Mouse (Mus musculus): Measurements from ENCODE around the gene Sectm1a. TPM values are rescaled to one million over a fixed set of nuclear protein-coding genes. Genes with fewer than 3 reads are reported as not detected.
"Not testable (repeated sequence)": the region's sequence is repeated elsewhere in the genome, so short reads cannot be mapped to it uniquely, and the experiment has no call there.

The Sectm1a gene
- polyA plus RNA-seq, 1 experiment from 2014 or later, result not detected

DNA sequence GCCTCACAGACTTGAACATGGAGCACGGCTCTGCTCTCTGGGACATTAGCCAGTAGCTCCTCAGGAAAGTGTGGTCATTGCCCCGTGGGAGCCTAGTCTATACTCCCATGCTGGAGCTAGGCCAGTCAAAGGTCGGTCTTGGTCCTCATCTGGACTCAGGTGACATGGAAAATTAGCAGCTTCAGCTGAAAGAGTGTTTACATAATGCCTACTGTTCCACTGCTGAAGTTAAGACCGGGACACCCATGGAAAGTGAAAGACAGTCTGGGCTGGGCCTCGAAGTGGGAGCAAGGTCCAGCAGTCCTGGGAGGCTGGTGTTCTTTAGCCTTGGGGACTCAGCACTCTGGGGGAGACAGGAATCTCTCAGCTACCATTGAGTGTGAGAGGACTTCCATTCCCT lies 22.9 kb downstream of the Sectm1a start:
- 78% methylated on average over 5 of the region's 5 CpGs for WGBS
- no peaks in the 10 kb centered on the region for H3K9me3 ChIP-seq
- H3K27ac ChIP-seq, result no peak overlapping the region
- H3K4me1 ChIP-seq, result no peaks in the 10 kb centered on the region
- H3K27me3 ChIP-seq (replicated peaks), result no peaks in the 10 kb centered on the region
- no peak overlapping the region for H3K9ac ChIP-seq
- no peaks in the 10 kb centered on the region for H3K36me3 ChIP-seq (replicated peaks)
- no peak overlapping the region for H3K4me3 ChIP-seq
- no peak overlapping the region for H3K4me2 ChIP-seq
- ATAC-seq (replicated peaks), result no peak

- Histone ChIP-seq H3K9ac (no peak overlapping the region), H3K9me3 (no peaks in the 10 kb centered on the region), H3K27me3 (replicated peaks) (no peaks in the 10 kb centered on the region), H3K4me2 (no peak overlapping the region), H3K27ac (no peak overlapping the region), H3K36me3 (replicated peaks) (no peaks in the 10 kb centered on the region), H3K4me1 (no peaks in the 10 kb centered on the region), H3K4me3 (no peak overlapping the region)
- WGBS, result 83% methylated on average over 7 of the region's 7 CpGs
- no peak for ATAC-seq (replicated peaks)
These were observed 24.3 kb downstream of the Sectm1a start for GRCm38 (mm10) chr11:121056536-121057236.

- WGBS, result 15% methylated on average over 8 of the region's 8 CpGs
These were observed 27.5 kb downstream of the Sectm1a start for GRCm38 (mm10) chr11:121053536-121053935.

DNA sequence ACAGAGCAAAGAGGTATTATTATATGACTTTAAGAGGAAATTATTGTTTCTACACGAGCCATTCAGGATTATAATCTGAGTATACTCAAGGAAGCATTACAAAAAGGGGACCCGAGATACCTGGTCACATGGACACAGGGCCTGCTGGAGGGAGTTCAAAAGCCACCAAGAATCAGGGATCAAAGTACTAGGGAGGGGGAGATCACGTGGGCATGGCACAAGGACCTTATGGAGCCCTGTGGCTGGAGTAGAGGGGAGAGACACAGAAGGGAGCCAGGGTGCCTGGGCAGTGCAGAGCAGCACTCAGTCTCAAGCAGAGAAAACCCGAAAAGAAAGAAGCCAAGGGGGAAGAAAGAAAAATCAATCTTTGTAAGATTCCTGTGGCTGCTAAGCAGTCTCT lies 28.6 kb downstream of the Sectm1a start:
- H3K4me3 ChIP-seq, result no peak overlapping the region
- H3K27me3 ChIP-seq (replicated peaks), result no peaks in the 10 kb centered on the region
- no peak overlapping the region for H3K27ac ChIP-seq
- H3K36me3 ChIP-seq (replicated peaks), result no peaks in the 10 kb centered on the region
- H3K9ac ChIP-seq, result no peak overlapping the region
- no peaks in the 10 kb centered on the region for H3K9me3 ChIP-seq
- WGBS, result 68% methylated on average over 4 of the region's 4 CpGs
- H3K4me1 ChIP-seq, result no peaks in the 10 kb centered on the region
- no peak for ATAC-seq (replicated peaks)
- H3K4me2 ChIP-seq, result no peak overlapping the region

More at GRCm38 (mm10) chr11:121053536-121053935, 27.5 kb downstream of the Sectm1a start:
- no peaks in the 10 kb centered on the region for H3K4me1 ChIP-seq
- H3K27me3 ChIP-seq (replicated peaks), result no peaks in the 10 kb centered on the region
- no peak overlapping the region for H3K4me2 ChIP-seq
- no peak overlapping the region for H3K27ac ChIP-seq
- H3K36me3 ChIP-seq (replicated peaks), result no peaks in the 10 kb centered on the region
- no peak for ATAC-seq (replicated peaks)
- H3K4me3 ChIP-seq, result no peak overlapping the region
- no peak overlapping the region for H3K9ac ChIP-seq
- no peaks in the 10 kb centered on the region for H3K9me3 ChIP-seq

GRCm38 (mm10) chr11:121051793-121052192 lies 29.2 kb downstream of the Sectm1a start:
- Histone ChIP-seq H3K27ac (no peak overlapping the region), H3K9ac (no peak overlapping the region), H3K4me1 (no peaks in the 10 kb centered on the region), H3K36me3 (replicated peaks) (no peaks in the 10 kb centered on the region), H3K27me3 (replicated peaks) (no peaks in the 10 kb centered on the region), H3K9me3 (no peaks in the 10 kb centered on the region), H3K4me2 (no peak overlapping the region), H3K4me3 (no peak overlapping the region)
- WGBS, result 63% methylated on average over 1 of the region's 1 CpGs
- ATAC-seq (replicated peaks), result no peak

- 78% methylated on average over 1 of the region's 1 CpGs for WGBS
- no peak for ATAC-seq (replicated peaks)
- H3K9ac ChIP-seq, result no peak overlapping the region
- no peak overlapping the region for H3K27ac ChIP-seq
- no peak overlapping the region for H3K4me2 ChIP-seq
- H3K4me1 ChIP-seq, result no peaks in the 10 kb centered on the region
- H3K4me3 ChIP-seq, result no peak overlapping the region
- H3K27me3 ChIP-seq (replicated peaks), result no peaks in the 10 kb centered on the region
- H3K9me3 ChIP-seq, result no peaks in the 10 kb centered on the region
- H3K36me3 ChIP-seq (replicated peaks), result no peaks in the 10 kb centered on the region
These were observed 31.2 kb downstream of the Sectm1a start for GRCm38 (mm10) chr11:121049840-121050239.

GRCm38 (mm10) chr11:121047826-121048399 lies 33.1 kb downstream of the Sectm1a start:
- Histone ChIP-seq H3K9ac (no peak overlapping the region), H3K36me3 (replicated peaks) (no peaks in the 10 kb centered on the region), H3K9me3 (no peaks in the 10 kb centered on the region), H3K4me2 (no peak overlapping the region), H3K27me3 (replicated peaks) (no peaks in the 10 kb centered on the region), H3K27ac (no peak overlapping the region), H3K4me1 (no peaks in the 10 kb centered on the region), H3K4me3 (no peak overlapping the region)
- WGBS, result 73% methylated on average over 2 of the region's 2 CpGs
- ATAC-seq (replicated peaks), result no peak

DNA sequence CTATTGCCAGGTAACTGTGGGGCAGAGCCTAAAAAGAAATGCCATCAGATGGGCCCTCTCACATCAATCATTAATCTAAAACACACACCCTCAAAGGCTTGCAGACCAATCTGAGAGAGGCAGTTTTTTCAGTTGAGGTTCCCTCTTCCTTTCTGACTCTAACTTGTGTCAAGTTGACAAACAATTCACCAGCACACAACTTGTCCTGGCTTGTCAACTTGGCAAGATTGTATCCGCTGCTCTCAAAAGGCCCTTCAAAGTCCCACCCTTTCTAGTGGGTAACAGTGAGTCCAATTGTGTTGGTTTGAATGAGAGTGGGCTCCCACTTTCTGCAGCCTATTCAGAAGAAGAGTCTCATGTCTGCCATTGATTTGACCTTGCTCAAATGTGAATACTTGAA lies 35.7 kb downstream of the Sectm1a start:
- H3K4me3 ChIP-seq, result no peak overlapping the region
- H3K36me3 ChIP-seq (replicated peaks), result no peaks in the 10 kb centered on the region
- WGBS, result 50% methylated on average over 1 of the region's 1 CpGs
- H3K27me3 ChIP-seq (replicated peaks), result no peaks in the 10 kb centered on the region
- H3K9me3 ChIP-seq, result no peaks in the 10 kb centered on the region
- no peak overlapping the region for H3K9ac ChIP-seq
- H3K4me2 ChIP-seq, result no peak overlapping the region
- H3K27ac ChIP-seq, result no peak overlapping the region
- H3K4me1 ChIP-seq, result no peaks in the 10 kb centered on the region
- ATAC-seq (replicated peaks), result no peak

GRCm38 (mm10) chr11:121043025-121043424 lies 38.0 kb downstream of the Sectm1a start:
- not testable (repeated sequence) for H3K4me2 ChIP-seq; ATAC-seq (replicated peaks); H3K9ac ChIP-seq; H3K27me3 ChIP-seq (replicated peaks); H3K27ac ChIP-seq; H3K9me3 ChIP-seq; H3K4me3 ChIP-seq; H3K36me3 ChIP-seq (replicated peaks); H3K4me1 ChIP-seq
- WGBS, result 58% methylated on average over 1 of the region's 1 CpGs

GRCm38 (mm10) chr11:121042480-121042879 lies 38.5 kb downstream of the Sectm1a start:
- ATAC-seq (replicated peaks), result no peak
- 77% methylated on average over 4 of the region's 4 CpGs for WGBS
- H3K4me3 ChIP-seq, result no peak overlapping the region

DNA sequence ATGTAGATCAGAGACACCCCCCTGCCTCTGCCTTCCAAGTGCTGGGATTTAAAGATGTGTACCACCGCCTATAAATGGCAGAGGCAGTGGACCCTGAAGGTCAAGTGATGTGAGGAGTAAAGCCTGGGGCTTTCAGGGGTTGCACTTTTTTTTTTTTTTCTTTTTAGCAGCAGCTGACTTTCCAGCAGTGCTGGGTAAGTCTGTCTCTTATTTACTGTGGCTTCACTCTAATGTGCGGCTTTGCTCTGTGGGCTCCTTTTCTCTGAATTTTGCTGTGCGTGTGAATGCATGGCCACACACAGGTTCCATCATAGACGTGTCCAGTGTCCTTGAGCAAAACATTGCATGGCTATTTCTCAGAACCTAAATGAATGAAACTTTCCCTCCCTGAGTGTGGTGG lies 39.4 kb downstream of the Sectm1a start:
- Histone ChIP-seq H3K4me1 (no peaks in the 10 kb centered on the region), H3K27ac (no peak overlapping the region), H3K4me3 (no peak overlapping the region), H3K36me3 (replicated peaks) (no peaks in the 10 kb centered on the region), H3K9ac (no peak overlapping the region), H3K4me2 (no peak overlapping the region), H3K9me3 (no peaks in the 10 kb centered on the region), H3K27me3 (replicated peaks) (no peaks in the 10 kb centered on the region)
- no peak for ATAC-seq (replicated peaks)
- WGBS, result 71% methylated on average over 4 of the region's 4 CpGs

More at GRCm38 (mm10) chr11:121042480-121042879, 38.5 kb downstream of the Sectm1a start:
- H3K4me1 ChIP-seq, result no peaks in the 10 kb centered on the region
- H3K27ac ChIP-seq, result no peak overlapping the region
- no peak overlapping the region for H3K9ac ChIP-seq
- no peak overlapping the region for H3K4me2 ChIP-seq
- H3K27me3 ChIP-seq (replicated peaks), result no peaks in the 10 kb centered on the region
- no peaks in the 10 kb centered on the region for H3K36me3 ChIP-seq (replicated peaks)
- H3K9me3 ChIP-seq, result no peaks in the 10 kb centered on the region

- Histone ChIP-seq H3K4me3 (no peak overlapping the region), H3K9me3 (no peaks in the 10 kb centered on the region), H3K4me1 (no peaks in the 10 kb centered on the region), H3K27me3 (replicated peaks) (no peaks in the 10 kb centered on the region), H3K27ac (no peak overlapping the region), H3K36me3 (replicated peaks) (no peaks in the 10 kb centered on the region), H3K9ac (no peak overlapping the region), H3K4me2 (no peak overlapping the region)
- ATAC-seq (replicated peaks), result no peak
- WGBS, result 3% methylated on average over 4 of the region's 4 CpGs
These were observed 39.8 kb downstream of the Sectm1a start for GRCm38 (mm10) chr11:121041212-121041611.

DNA sequence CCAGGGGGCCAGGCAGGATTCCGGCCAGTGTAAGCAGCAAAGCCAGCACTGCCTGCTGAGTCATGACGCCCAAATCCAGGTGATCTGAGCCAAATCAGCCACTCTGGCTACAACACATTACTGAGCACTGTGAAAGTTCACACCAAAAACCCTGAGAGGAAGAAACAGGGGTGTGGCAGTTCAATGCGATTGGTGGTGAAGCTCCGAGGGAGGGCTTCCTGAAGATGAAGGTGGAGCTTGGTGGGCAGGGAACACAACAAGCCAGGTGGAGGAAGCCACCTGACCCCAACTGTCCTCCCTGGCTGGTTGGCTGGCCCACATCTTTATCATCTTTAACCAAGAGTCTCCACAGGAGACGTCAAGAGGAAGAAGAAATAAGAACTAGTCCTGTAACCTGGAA lies 41.7 kb downstream of the Sectm1a start, which contains the start of gene Cd7:
Gene Cd7, minus strand, starts transcription at position 117 of the 400 bp plus-strand sequence.
- no peak within 1 kb of the TSS for H3K9ac ChIP-seq
- ATAC-seq (replicated peaks), result no peak
- H3K4me1 ChIP-seq, result no peaks in the 10 kb centered on the region
- no peak within 1 kb of the TSS for H3K4me3 ChIP-seq
- H3K9me3 ChIP-seq, result no peaks in the 10 kb centered on the region
- 76% methylated on average over 5 of the region's 5 CpGs for WGBS
- no peak within 1 kb of the TSS for H3K4me2 ChIP-seq
- no peaks in the 10 kb centered on the region for H3K36me3 ChIP-seq (replicated peaks)
- no peaks in the 10 kb centered on the region for H3K27me3 ChIP-seq (replicated peaks)
- H3K27ac ChIP-seq, result no peak within 1 kb of the TSS

Measured in midbrain, embryonic 15.5 days (tissue).